Mouse (Mus musculus): ENCODE measurements at regions not wholly inside any gene's neighbourhood (a gene's known extent, or its start where the extent isn't known, plus 50 kb on each side); places are given as distances from the start of the nearest gene placed in this dataset.
A peak's percentile ranks its signal among the peaks of the same experiment; 100 is the strongest.

GRCm38 (mm10) chr13:28519383-28520126 lies 262.2 kb downstream of the Gm11361 start:
- no peak for DNase-seq (ENCODE audit: low read depth)

- no peak for DNase-seq (ENCODE audit: low read depth)
These were observed 259.8 kb downstream of the Gm11361 start for GRCm38 (mm10) chr13:28517161-28517560.

GRCm38 (mm10) chr13:28516636-28517035 lies 259.3 kb downstream of the Gm11361 start:
- DNase-seq (ENCODE audit: low read depth): no peak

GRCm38 (mm10) chr13:28514245-28514644 lies 256.9 kb downstream of the Gm11361 start:
- no peak for DNase-seq (ENCODE audit: low read depth)

DNA sequence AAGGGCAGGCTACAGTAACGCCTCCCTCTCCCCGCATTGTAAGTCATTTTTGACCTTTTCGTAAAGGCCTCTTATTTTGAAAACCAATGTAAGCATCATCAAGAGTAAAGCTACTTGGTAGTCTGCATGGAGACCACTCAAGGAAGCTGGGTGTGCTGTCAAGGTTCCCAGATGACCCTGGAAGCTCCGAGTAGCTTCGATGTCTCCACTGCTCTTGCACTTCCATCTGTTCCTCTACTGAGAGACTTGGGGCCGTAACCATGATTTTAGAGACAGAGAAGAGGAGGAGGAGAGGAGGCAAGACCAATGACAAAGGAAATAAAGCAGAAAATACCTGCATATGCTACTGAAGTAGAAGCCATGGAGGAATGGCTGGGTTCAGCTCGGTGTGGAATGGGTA lies 256.0 kb downstream of the Gm11361 start:
- DNase-seq (ENCODE audit: low read depth): no peak

DNA sequence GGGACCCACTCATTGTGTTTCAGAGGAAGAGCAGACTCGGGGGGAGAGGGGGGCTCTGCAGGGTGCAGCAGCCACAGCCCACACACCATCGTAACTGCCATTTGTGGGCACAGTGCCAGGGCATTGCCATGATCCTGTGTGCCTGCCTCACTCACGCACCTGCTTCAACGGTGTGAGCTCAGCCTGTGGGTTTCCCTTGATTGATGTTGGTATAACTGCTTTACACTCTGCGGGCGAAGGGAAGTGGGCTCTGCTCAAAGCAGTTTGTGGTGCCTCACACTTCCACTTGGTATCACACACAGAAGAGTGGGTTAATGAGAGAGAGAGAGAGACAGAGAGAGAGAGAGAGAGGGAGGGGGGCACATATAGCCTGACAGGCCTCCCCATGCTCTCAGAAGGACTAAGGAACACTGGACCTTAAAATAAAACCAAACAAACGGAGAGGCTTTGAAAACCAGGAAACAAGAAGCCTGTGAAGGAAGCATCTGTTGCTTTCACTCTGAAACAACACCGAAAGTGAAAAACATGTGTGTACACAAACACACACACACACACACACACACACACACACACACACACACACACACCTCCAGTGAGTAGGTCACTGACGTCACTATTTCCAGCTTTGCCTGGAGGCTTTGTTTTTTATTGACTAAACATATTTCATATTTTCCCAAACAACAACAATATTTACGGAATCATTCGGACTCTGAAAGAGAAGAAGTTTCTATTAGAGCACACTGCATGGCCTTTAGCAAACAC lies 255.4 kb downstream of the Gm11361 start:
- peak; percentile 34 for DNase-seq (ENCODE audit: low read depth)

DNA sequence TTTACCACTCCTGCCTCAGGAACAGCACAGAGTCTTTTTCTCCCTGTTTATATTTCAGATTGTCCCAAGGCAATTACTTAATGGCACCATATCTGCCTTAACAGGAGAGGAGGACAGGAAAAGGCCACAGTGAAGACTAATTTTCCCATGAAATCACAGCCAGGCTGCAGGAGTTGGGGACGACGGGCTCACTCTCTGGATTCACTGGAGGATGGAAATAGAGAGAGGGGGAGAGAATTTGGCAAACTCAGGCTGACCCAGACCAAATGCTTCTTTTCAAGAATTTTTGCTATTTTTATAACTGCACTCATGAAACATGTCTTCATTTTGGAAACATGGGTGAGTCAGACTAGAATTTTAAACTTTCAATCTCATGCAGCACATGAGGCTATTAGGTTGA lies 250.9 kb downstream of the Gm11361 start:
- DNase-seq (ENCODE audit: low read depth): no peak

GRCm38 (mm10) chr13:28507783-28508182 lies 250.5 kb downstream of the Gm11361 start:
- no peak for DNase-seq (ENCODE audit: low read depth)

DNA sequence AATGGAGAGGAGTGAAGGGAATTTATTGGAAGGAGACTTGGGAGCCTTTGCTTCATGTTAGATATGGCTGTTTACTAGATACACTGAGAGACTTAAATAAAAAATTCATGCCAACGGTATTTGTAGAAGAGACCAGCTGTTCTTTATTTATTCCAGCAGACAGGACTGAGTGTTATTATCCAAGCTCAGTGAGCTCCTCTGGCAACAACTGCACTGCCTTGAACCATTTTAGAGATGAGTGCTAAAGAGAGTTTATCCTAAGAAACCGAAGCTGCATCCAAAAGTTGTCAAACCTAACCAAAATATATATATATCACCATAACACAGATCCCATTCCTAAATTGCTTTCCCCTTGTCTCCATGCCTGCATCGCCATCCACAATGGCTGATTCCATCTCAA lies 247.0 kb downstream of the Gm11361 start:
- no peak for DNase-seq (ENCODE audit: low read depth)

- DNase-seq (ENCODE audit: low read depth): peak; percentile 19
These were observed 244.8 kb downstream of the Gm11361 start for GRCm38 (mm10) chr13:28502171-28502570.

DNA sequence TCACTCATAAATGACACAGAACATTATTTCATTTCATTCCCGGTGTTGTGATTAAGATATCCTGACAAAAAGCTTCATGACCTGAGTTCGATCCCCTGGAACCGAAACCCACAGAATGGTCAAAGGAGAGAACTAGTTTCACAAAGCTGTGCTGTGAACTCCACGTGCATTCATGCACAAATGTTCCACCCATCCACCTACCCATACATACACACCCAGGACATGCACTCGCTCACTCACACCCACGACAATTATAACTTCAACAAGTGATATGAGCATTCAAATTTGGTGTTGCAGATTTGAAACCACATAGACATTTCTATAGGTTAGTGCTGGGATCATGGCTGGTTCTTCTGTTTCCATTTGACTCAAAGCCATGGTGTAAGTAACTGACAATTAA lies 243.4 kb downstream of the Gm11361 start:
- DNase-seq (ENCODE audit: low read depth): no peak

DNA sequence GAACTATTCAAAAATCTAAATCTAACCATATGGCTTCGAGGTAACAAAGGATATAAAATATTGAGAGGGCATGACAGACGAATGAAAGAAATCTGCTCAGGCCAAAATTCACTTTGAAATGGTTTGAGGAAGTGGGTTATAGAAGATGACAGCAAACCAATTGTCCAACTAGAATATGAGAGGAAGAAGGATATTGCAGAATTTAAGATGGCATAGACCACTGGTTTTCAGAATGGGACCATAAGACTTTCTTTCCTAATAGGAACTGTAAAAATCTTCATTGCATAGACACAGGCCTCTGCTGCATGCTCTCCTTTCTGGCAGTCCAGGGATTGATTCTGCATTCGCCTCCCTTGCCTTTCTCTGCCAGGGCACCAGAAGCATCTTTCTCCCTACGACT lies 240.2 kb downstream of the Gm11361 start:
- no peak for DNase-seq (ENCODE audit: low read depth)

GRCm38 (mm10) chr13:28492015-28492414 lies 234.7 kb downstream of the Gm11361 start:
- DNase-seq (ENCODE audit: low read depth): no peak

DNA sequence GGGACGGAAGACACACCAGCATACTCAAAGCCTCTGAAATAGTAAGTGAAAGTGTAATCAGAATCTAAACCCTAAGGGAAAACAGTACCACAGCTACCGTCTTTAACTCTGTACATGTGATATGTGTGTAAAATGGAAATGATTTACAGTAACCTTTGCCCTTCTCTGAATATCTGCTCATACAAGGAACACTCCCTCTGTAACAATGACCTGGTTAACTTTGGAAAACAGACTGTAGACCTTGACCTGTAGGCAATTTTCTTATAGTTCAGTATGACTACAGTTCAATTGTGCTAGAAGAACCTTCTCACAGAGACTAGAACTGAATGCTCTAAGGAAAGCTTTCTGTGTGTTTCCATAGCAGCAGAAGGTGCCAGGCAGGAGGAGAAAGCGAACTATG lies 226.4 kb downstream of the Gm11361 start:
- no peak for DNase-seq (ENCODE audit: low read depth)

DNA sequence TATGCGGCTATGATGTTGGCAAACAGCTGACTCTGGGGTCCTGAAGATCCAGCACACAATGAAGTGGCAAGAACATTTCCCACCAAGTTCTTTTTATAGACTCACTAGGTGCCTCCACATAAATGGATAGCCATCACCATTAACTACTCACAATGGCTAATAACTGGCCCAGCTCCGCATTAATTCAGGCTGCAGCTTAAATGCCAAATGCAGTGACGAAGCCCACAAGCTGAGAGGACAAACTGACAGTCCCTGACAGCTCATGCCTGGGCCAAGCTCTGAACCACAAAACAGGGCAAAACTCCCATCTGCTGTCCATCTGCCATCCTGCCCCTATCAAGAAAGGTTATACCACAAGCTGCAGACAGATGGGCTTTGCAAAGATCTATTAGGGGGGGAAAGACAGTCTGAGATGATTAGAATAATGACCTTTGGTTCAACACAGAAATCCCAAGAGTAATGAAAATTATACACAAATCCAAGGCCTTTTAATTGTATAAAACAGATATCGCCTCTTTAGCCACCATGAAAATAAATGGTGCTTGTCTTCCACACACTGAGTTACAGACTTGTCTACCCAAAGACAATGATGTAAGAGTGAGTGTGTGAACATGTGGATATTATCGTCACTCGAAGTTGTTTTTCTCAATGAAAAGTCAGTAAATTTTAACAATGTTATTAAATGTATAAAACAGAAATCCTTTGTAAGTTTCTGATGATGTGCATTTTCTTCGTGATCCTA lies 224.1 kb downstream of the Gm11361 start:
- DNase-seq (ENCODE audit: low read depth): no peak

DNA sequence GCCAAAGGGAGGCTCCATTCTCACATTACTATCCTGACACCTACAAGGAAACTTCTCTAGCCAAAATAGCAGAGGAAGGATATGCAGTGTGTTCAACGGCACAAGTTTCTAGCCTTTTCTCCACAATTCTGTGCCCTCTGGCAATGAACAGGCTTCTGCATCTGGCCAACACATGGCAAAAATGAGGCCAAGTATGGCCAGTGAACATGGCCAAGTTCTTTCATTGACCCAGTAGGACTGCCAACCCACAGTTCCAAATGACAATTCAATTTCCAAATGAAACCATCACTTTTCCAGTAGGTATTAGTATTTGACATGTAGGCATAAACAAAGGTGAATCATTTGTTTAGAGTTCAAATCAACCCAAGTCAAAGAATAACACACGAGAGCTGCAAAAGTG lies 208.8 kb downstream of the Gm11361 start:
- no peak for DNase-seq (ENCODE audit: low read depth)

GRCm38 (mm10) chr13:28465187-28465880 lies 208.0 kb downstream of the Gm11361 start:
- no peak for DNase-seq (ENCODE audit: low read depth)

DNA sequence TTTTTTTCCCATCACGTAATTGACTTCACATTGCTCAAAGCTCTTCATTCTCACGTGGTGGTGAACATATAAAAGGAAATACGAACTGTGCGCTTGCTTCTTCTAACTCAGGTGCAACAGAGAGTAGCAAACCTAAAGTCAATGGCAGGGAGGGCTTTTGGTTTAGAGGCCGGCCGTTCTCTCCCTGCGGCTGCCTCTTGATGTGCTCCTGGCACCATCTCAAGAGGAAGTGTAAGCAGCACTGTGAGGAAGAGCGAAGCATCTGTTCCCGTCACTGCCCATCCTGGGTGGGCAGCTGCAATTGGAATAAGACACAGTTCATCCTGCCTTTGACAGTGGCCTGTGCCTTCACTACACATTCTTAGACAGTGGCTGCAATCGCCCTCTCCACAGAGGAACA lies 204.0 kb downstream of the Gm11361 start:
- no peak for DNase-seq (ENCODE audit: low read depth)

DNA sequence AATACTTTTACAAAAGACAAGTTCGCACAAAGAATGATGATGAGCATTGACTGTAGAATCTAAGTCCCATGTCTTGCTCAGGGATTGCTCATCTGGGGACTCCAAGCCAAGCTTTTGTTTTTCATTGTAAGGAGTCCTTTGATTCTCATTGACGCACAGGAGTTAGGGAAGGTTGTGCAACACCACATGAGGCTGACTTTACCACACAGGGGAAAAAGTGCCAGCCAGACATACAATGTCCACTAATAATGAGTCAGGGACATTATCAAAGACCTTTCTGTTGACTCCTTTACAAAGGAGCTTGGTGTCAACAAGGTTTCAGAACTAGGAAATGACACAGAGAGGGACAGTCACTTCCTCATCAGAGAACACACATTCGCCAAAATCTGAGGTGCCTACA lies 200.1 kb downstream of the Gm11361 start:
- DNase-seq (ENCODE audit: low read depth): no peak

DNA sequence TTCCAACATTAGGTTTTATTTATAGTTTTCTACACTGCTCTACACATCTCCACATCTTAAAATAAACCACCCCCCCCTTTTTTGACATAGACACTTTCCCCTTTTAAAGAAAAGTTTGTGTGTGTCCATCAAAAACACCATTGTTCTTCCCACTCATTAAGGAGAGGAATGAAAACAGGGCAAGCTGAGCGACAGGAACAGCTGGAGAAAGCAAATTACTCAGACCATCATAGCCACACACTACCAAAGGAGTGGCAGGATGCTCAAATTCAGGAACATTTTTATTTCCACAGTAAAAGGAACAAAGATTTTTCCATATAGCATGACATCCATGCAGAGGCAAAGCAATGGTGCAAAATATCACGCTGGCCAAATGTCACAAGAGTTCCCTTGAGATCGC lies 198.6 kb downstream of the Gm11361 start:
- no peak for DNase-seq (ENCODE audit: low read depth)

- DNase-seq (ENCODE audit: low read depth): no peak
These were observed 197.7 kb downstream of the Gm11361 start for GRCm38 (mm10) chr13:28455016-28455415.

- DNase-seq (ENCODE audit: low read depth): no peak
These were observed 193.5 kb downstream of the Gm11361 start for GRCm38 (mm10) chr13:28450699-28451445.

Measured in c-Kit-positive CD71-negative TER-119-negative erythroid progenitor cells, embryonic 14.5 days (primary cell).